Mouse (Mus musculus) G1E (cell line): Measurements from ENCODE around the gene Lrrc58.

Experiments
- CTCF ChIP-seq: IDR thresholded peaks from 2 replicates; pipeline ENCODE4 v1.5.1; 2012; ENCODE audit warnings: low read depth, low read length, inconsistent platforms, mixed read lengths
- TAL1 ChIP-seq: conservative IDR thresholded peaks from 2 replicates; pipeline ENCODE4 v1.6.1; 2012; ENCODE audit warnings: low read depth, low read length, inconsistent platforms, mixed read lengths

- TF ChIP-seq CTCF, result no peak
- no peak for TF ChIP-seq TAL1
Measured at GRCm38 (mm10) chr16:37926087-37926486, 57.9 kb downstream of the Lrrc58 start.
